Mouse (Mus musculus): ENCODE results near the gene Ifi35. TPM values are rescaled to one million over a fixed set of nuclear protein-coding genes. Genes with fewer than 3 reads are reported as not detected.
"Not testable (repeated sequence)": the region's sequence is repeated elsewhere in the genome, so short reads cannot be mapped to it uniquely, and the experiment has no call there.

The Ifi35 gene
- polyA plus RNA-seq, 1 experiment from 2014 or later = 37.4 TPM

DNA sequence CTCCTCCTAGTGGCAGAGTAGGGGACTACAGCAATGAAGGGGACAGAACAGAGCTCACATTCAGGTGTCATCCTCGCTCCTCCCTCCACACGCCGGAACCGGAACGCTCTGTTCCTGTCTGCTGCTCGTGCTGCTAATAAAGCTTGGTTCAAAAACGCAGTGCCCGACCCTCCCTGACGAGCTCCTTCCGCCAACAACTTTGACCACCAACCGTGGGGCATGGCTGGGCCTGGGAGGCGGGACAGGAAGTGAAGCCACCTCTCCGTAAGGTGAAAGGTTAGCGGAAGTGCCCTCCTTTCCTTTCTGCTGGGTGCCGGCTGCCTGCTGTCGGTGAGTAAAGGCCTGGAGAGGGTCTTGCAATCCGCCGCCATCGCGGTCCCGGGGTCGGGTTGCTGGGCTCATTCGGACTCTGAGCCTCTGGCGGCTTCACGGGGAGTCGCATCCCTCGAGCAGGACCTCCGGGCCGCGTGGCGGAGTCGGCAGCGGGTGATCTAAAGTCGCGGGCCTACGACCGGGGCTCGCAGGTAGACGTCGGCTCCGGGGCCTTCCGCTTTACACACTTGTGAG, 6.0 kb upstream of the Ifi35 start, which contains the start of gene Rpl27:
Gene Rpl27 (plus strand): TSS at position 172 of the 567 bp plus-strand sequence.
- Histone ChIP-seq H3K4me1 (replicated peaks; ENCODE audit: control insufficient read depth, insufficient read depth) (no peaks in the 10 kb centered on the region), H3K9me3 (ENCODE audit: control insufficient read depth, low read length) (no peaks in the 10 kb centered on the region), H3K36me3 (ENCODE audit: control insufficient read depth, insufficient read depth, low read length) (peaks cover 13% of the 10 kb centered on the region), H3K9ac (ENCODE audit: low read length) (peak within 1 kb of the TSS; percentile 97), H3K27me3 (ENCODE audit: control insufficient read depth, insufficient read depth, low read length) (no peaks in the 10 kb centered on the region), H3K4me2 (replicated peaks; ENCODE audit: low read depth) (peak within 1 kb of the TSS; percentile 74), H3K4me3 (ENCODE audit: low read depth, low read length) (peak within 1 kb of the TSS; percentile 78), H3K27ac (replicated peaks) (peak within 1 kb of the TSS; percentile 91)
- ATAC-seq (ENCODE audit: low FRiP score, low TSS enrichment) = peak; percentile 99
- DNase-seq (ENCODE audit: low spot score) = peak; percentile 99
- under 1% methylated on average over 42 of the region's 42 CpGs for WGBS
- TF ChIP-seq EP300 (optimal IDR thresholded peaks at IDR 0.05) (peak; percentile 85), CTCF (IDR thresholded peaks at IDR 0.05; ENCODE audit: low read depth) (peak; percentile 89)

DNA sequence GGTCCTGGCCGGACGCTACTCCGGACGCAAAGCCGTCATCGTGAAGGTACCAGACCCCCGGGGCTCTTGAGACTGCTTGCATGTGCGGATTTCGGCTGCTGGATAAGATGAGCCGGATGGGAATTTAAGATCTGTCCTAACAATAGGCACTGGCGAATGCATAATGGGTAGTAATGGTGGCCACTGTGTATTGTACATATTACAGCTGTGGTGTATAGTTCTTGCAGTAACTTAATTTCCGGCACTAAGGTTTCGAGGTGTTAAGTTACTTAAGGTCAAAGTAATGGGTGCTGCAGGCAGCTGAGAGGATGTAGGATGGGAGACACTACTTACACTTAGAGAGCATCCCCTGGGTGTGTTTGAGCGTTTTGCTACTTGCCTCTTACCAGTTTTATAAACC, 5.4 kb upstream of the Ifi35 start:
- Histone ChIP-seq H3K4me2 (replicated peaks; ENCODE audit: low read depth) (peak overlapping the region; percentile 74), H3K9me3 (ENCODE audit: control insufficient read depth, low read length) (no peaks in the 10 kb centered on the region)
- no peak for DNase-seq (ENCODE audit: low spot score)

DNA sequence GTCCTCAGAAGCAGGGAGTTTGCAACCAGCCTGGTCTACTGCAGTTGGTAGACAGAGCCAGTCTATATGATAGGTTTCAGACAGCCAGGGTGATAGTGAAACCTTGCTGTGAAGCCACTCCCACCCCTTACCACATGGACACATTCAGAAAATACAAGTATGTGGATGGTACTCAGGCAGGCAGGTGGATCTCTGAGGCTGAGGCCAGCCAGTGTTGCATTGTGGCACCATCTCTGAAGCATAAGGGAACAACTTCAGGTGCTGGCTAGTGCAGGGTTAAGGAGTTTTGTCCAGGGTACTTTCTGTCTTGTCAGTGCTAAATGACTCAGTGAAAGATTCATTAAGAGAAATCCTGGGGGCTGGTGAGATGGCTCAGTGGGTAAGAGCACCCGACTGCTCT, 1.9 kb upstream of the Ifi35 start:
- WGBS = 62% methylated on average over 1 of the region's 1 CpGs
- H3K4me2 ChIP-seq (replicated peaks; ENCODE audit: low read depth) = no peak overlapping the region
- TF ChIP-seq CTCF (IDR thresholded peaks at IDR 0.05; ENCODE audit: low read depth) (no peak), EP300 (optimal IDR thresholded peaks at IDR 0.05) (no peak)

More for the DNA sequence above, 5.4 kb upstream of the Ifi35 start:
- H3K27me3 ChIP-seq (ENCODE audit: control insufficient read depth, insufficient read depth, low read length) = no peaks in the 10 kb centered on the region
- peak overlapping the region; percentile 97 for H3K9ac ChIP-seq (ENCODE audit: low read length)
- peaks cover 13% of the 10 kb centered on the region for H3K36me3 ChIP-seq (ENCODE audit: control insufficient read depth, insufficient read depth, low read length)
- TF ChIP-seq EP300 (optimal IDR thresholded peaks at IDR 0.05) (peak; percentile 3), CTCF (IDR thresholded peaks at IDR 0.05; ENCODE audit: low read depth) (no peak)
- no peak for ATAC-seq (ENCODE audit: low FRiP score, low TSS enrichment)
- under 1% methylated on average over 14 of the region's 14 CpGs for WGBS
- H3K4me1 ChIP-seq (replicated peaks; ENCODE audit: control insufficient read depth, insufficient read depth) = no peaks in the 10 kb centered on the region
- peak overlapping the region; percentile 78 for H3K4me3 ChIP-seq (ENCODE audit: low read depth, low read length)
- peak overlapping the region; percentile 91 for H3K27ac ChIP-seq (replicated peaks)

DNA sequence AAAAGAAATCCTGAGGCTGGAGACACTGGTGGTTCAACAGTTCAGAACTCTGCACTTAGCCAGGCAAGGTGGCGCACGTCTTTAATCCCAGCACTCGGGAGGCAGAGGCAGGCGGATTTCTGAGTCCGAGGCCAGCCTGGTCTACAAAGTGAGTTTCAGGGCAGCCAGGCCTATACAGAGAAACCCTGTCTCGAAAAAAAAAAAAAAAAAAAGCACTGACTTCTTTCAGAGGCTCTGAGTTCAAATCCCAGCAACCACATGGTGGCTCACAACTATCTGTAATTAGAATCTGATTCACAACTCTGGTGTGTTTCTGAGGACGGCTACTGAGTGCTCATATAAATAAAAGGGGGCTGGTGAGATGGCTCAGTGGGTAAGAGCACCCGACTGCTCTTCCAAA, 1.3 kb upstream of the Ifi35 start:
- 81% methylated on average over 8 of the region's 8 CpGs for WGBS
- not testable (repeated sequence) for H3K4me3 ChIP-seq (ENCODE audit: low read depth, low read length); H3K27ac ChIP-seq (replicated peaks); H3K4me1 ChIP-seq (replicated peaks; ENCODE audit: control insufficient read depth, insufficient read depth); H3K4me2 ChIP-seq (replicated peaks; ENCODE audit: low read depth); DNase-seq (ENCODE audit: low spot score); H3K9me3 ChIP-seq (ENCODE audit: control insufficient read depth, low read length); ATAC-seq (ENCODE audit: low FRiP score, low TSS enrichment); H3K9ac ChIP-seq (ENCODE audit: low read length); H3K27me3 ChIP-seq (ENCODE audit: control insufficient read depth, insufficient read depth, low read length)
- peaks cover 13% of the 10 kb centered on the region for H3K36me3 ChIP-seq (ENCODE audit: control insufficient read depth, insufficient read depth, low read length)

More for the DNA sequence above, 1.9 kb upstream of the Ifi35 start:
- 0 out of 2 replicates have a peak, but pooled peaks cover 2% of the 10 kb centered on the region for H3K4me1 ChIP-seq (replicated peaks; ENCODE audit: control insufficient read depth, insufficient read depth)
- H3K27ac ChIP-seq (replicated peaks) = no peak overlapping the region
- H3K4me3 ChIP-seq (ENCODE audit: low read depth, low read length) = no peak overlapping the region
- H3K9ac ChIP-seq (ENCODE audit: low read length) = no peak overlapping the region
- H3K36me3 ChIP-seq (ENCODE audit: control insufficient read depth, insufficient read depth, low read length) = peaks cover 13% of the 10 kb centered on the region
- no peaks in the 10 kb centered on the region for H3K27me3 ChIP-seq (ENCODE audit: control insufficient read depth, insufficient read depth, low read length)
- no peak for DNase-seq (ENCODE audit: low spot score)
- no peaks in the 10 kb centered on the region for H3K9me3 ChIP-seq (ENCODE audit: control insufficient read depth, low read length)
- no peak for ATAC-seq (ENCODE audit: low FRiP score, low TSS enrichment)

DNA sequence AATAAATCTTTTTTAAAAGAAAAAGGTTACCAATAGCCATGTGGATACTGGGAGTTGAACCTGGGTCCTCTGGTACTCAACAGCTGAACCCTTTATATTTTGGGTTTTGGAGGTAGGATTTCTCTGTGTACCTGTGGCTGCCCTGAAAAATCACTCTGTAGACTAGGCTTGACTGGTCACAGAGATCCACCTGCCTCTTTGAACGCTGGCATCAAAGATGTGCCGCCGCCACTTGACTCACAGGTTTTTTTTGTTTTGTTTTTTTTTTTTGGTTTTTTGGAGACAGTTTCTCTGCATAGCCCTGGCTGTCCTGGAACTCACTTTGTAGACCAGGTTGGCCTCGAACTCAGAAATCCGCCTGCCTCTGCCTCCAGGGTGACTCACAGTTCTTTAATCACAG, 421 bp upstream of the Ifi35 start:
- TF ChIP-seq EP300 (optimal IDR thresholded peaks at IDR 0.05) (no peak), CTCF (IDR thresholded peaks at IDR 0.05; ENCODE audit: low read depth) (no peak)
- DNase-seq (ENCODE audit: low spot score) = no peak
- Histone ChIP-seq H3K9me3 (ENCODE audit: control insufficient read depth, low read length) (no peaks in the 10 kb centered on the region), H3K4me1 (replicated peaks; ENCODE audit: control insufficient read depth, insufficient read depth) (0 out of 2 replicates have a peak, but pooled peaks cover 2% of the 10 kb centered on the region), H3K4me2 (replicated peaks; ENCODE audit: low read depth) (peak overlapping the region; percentile 70), H3K4me3 (ENCODE audit: low read depth, low read length) (no peak overlapping the region; the same call in 1 of the 2 replicates), H3K36me3 (ENCODE audit: control insufficient read depth, insufficient read depth, low read length) (peaks cover 13% of the 10 kb centered on the region), H3K9ac (ENCODE audit: low read length) (no peak overlapping the region), H3K27me3 (ENCODE audit: control insufficient read depth, insufficient read depth, low read length) (no peaks in the 10 kb centered on the region), H3K27ac (replicated peaks) (peak overlapping the region; percentile 93)
- no peak for ATAC-seq (ENCODE audit: low FRiP score, low TSS enrichment)
- 81% methylated on average over 5 of the region's 5 CpGs for WGBS

DNA sequence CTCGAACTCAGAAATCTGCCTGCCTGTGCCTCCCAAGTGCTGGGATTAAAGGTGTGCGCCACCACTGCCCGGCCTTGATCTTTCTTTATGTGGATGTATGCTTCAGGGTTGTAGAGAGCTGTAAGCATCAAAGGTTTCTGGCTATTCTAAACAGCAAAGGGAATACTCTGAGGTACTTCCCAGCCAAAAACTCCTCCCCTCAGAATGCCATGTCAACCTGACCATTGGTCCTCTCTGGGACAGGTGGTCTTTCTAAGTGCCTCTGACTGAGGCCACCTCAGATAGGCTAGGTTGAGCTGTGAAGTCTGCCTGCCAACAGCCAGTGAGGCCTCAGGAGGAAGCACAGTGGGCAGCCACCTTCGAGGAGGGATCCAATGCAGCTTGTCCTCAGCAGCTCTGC, 692 bp downstream of the Ifi35 start:
- WGBS = 59% methylated on average over 4 of the region's 4 CpGs
- peaks cover 11% of the 10 kb centered on the region for H3K36me3 ChIP-seq (ENCODE audit: control insufficient read depth, insufficient read depth, low read length)
- H3K9me3 ChIP-seq (ENCODE audit: control insufficient read depth, low read length) = no peaks in the 10 kb centered on the region
- ATAC-seq (ENCODE audit: low FRiP score, low TSS enrichment) (0 out of 2 replicates have a peak, but pooled peaks have one; percentile 11), DNase-seq (ENCODE audit: low spot score) (no peak)
- H3K4me1 ChIP-seq (replicated peaks; ENCODE audit: control insufficient read depth, insufficient read depth) = 0 out of 2 replicates have a peak, but pooled peaks cover 2% of the 10 kb centered on the region
- H3K27ac ChIP-seq (replicated peaks) = peak overlapping the region; percentile 93
- H3K4me3 ChIP-seq (ENCODE audit: low read depth, low read length) = peak overlapping the region; percentile 53
- peak overlapping the region; percentile 72 for H3K9ac ChIP-seq (ENCODE audit: low read length)
- peak overlapping the region; percentile 70 for H3K4me2 ChIP-seq (replicated peaks; ENCODE audit: low read depth)
- TF ChIP-seq CTCF (IDR thresholded peaks at IDR 0.05; ENCODE audit: low read depth) = no peak
- TF ChIP-seq EP300 (optimal IDR thresholded peaks at IDR 0.05) = no peak
- H3K27me3 ChIP-seq (ENCODE audit: control insufficient read depth, insufficient read depth, low read length) = no peaks in the 10 kb centered on the region

DNA sequence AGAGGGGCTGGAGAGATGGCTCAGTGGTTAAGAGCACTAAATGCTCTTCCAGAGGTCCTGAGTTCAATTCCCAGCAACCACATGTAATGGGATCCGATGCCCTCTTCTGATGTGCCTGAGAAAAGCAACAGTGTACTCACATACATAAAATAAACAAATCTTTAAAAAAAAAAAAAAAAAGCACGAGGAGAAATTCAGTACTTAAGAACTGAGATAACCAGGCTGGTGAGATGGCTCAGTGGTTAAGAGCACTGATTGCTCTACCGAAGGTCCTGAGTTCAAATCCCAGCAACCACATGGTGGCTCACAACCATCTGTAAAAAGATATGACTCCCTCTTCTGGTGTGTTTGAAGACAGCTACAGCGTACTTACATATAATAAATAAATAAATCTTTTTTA, 1.4 kb downstream of the Ifi35 start:
- DNase-seq (ENCODE audit: low spot score); H3K4me2 ChIP-seq (replicated peaks; ENCODE audit: low read depth); H3K9ac ChIP-seq (ENCODE audit: low read length); H3K27me3 ChIP-seq (ENCODE audit: control insufficient read depth, insufficient read depth, low read length); H3K4me3 ChIP-seq (ENCODE audit: low read depth, low read length); H3K36me3 ChIP-seq (ENCODE audit: control insufficient read depth, insufficient read depth, low read length); H3K4me1 ChIP-seq (replicated peaks; ENCODE audit: control insufficient read depth, insufficient read depth); H3K9me3 ChIP-seq (ENCODE audit: control insufficient read depth, low read length); ATAC-seq (ENCODE audit: low FRiP score, low TSS enrichment); H3K27ac ChIP-seq (replicated peaks): not testable (repeated sequence)
- WGBS = 71% methylated on average over 4 of the region's 4 CpGs

Measured in stomach, postnatal 0 days (tissue).